Mouse (Mus musculus): ENCODE measurements around the gene Slc28a2. TPM values are rescaled to one million over a fixed set of nuclear protein-coding genes. Genes with fewer than 3 reads are reported as not detected.
A peak's percentile ranks its signal among the peaks of the same experiment; 100 is the strongest.
"Not testable (repeated sequence)": the region's sequence is repeated elsewhere in the genome, so short reads cannot be mapped to it uniquely, and the experiment has no call there.

The Slc28a2 gene
- total RNA-seq (2015; ENCODE audit: low replicate concordance) (9.7 and 23.1 TPM in 2 replicates), total RNA-seq (2017; ENCODE audit: low replicate concordance) (8.8 and 10.7 TPM in 2 replicates)

GRCm38 (mm10) chr2:122426200-122426599, at the start of gene Slc28a2:
Gene Slc28a2, plus strand, starts transcription at chr2:122426477.
- not testable (repeated sequence) for ATAC-seq (replicated peaks; ENCODE audit: low FRiP score, poor library complexity, severe bottlenecking)

GRCm38 (mm10) chr2:122377215-122377674, 49.0 kb upstream of the Slc28a2 start:
- peak; percentile 68 for ATAC-seq (replicated peaks; ENCODE audit: low FRiP score, poor library complexity, severe bottlenecking)

- ATAC-seq (replicated peaks; ENCODE audit: low FRiP score, poor library complexity, severe bottlenecking): peak; percentile 45
Observed at GRCm38 (mm10) chr2:122377751-122378246, 48.5 kb upstream of the Slc28a2 start.

- peak; percentile 44 for ATAC-seq (replicated peaks; ENCODE audit: low FRiP score, poor library complexity, severe bottlenecking)
Observed at GRCm38 (mm10) chr2:122378421-122379291, 47.6 kb upstream of the Slc28a2 start.

GRCm38 (mm10) chr2:122379292-122379650, 47.0 kb upstream of the Slc28a2 start:
- no peak for ATAC-seq (replicated peaks; ENCODE audit: low FRiP score, poor library complexity, severe bottlenecking)

GRCm38 (mm10) chr2:122380768-122381311, 45.4 kb upstream of the Slc28a2 start:
- no peak for ATAC-seq (replicated peaks; ENCODE audit: low FRiP score, poor library complexity, severe bottlenecking)

- no peak for ATAC-seq (replicated peaks; ENCODE audit: low FRiP score, poor library complexity, severe bottlenecking)
Observed at GRCm38 (mm10) chr2:122381329-122382103, 44.8 kb upstream of the Slc28a2 start.

- no peak for ATAC-seq (replicated peaks; ENCODE audit: low FRiP score, poor library complexity, severe bottlenecking)
Observed at GRCm38 (mm10) chr2:122382121-122382520, 44.2 kb upstream of the Slc28a2 start.

GRCm38 (mm10) chr2:122385095-122385494, 41.2 kb upstream of the Slc28a2 start:
- ATAC-seq (replicated peaks; ENCODE audit: low FRiP score, poor library complexity, severe bottlenecking): no peak

- not testable (repeated sequence) for ATAC-seq (replicated peaks; ENCODE audit: low FRiP score, poor library complexity, severe bottlenecking)
Observed at GRCm38 (mm10) chr2:122387135-122387534, 39.1 kb upstream of the Slc28a2 start.

GRCm38 (mm10) chr2:122396150-122396549, 30.1 kb upstream of the Slc28a2 start:
- no peak for ATAC-seq (replicated peaks; ENCODE audit: low FRiP score, poor library complexity, severe bottlenecking)

- no peak for ATAC-seq (replicated peaks; ENCODE audit: low FRiP score, poor library complexity, severe bottlenecking)
Observed at GRCm38 (mm10) chr2:122407607-122408006, 18.7 kb upstream of the Slc28a2 start.

- no peak for ATAC-seq (replicated peaks; ENCODE audit: low FRiP score, poor library complexity, severe bottlenecking)
Observed at GRCm38 (mm10) chr2:122408928-122409327, 17.3 kb upstream of the Slc28a2 start.

GRCm38 (mm10) chr2:122426645-122427044, 368 bp downstream of the Slc28a2 start:
- not testable (repeated sequence) for ATAC-seq (replicated peaks; ENCODE audit: low FRiP score, poor library complexity, severe bottlenecking)

GRCm38 (mm10) chr2:122438706-122439482, 12.6 kb downstream of the Slc28a2 start:
- not testable (repeated sequence) for ATAC-seq (replicated peaks; ENCODE audit: low FRiP score, poor library complexity, severe bottlenecking)

GRCm38 (mm10) chr2:122440521-122440920, 14.2 kb downstream of the Slc28a2 start:
- not testable (repeated sequence) for ATAC-seq (replicated peaks; ENCODE audit: low FRiP score, poor library complexity, severe bottlenecking)

GRCm38 (mm10) chr2:122441000-122441933, 15.0 kb downstream of the Slc28a2 start:
- no peak for ATAC-seq (replicated peaks; ENCODE audit: low FRiP score, poor library complexity, severe bottlenecking)

- no peak for ATAC-seq (replicated peaks; ENCODE audit: low FRiP score, poor library complexity, severe bottlenecking)
Observed at GRCm38 (mm10) chr2:122450351-122450750, 24.1 kb downstream of the Slc28a2 start.
